Mouse (Mus musculus): ENCODE data around the gene Steap3. TPM values are rescaled to one million over a fixed set of nuclear protein-coding genes. Genes with fewer than 3 reads are reported as not detected.

Gene Steap3
- polyA plus RNA-seq, 1 experiment: 42.7 TPM

GRCm38 (mm10) chr1:120244646-120245045 is 27.9 kb downstream of the Steap3 start:
- Histone ChIP-seq H3K79me3 (ENCODE audit: low read depth) (no peaks in the 10 kb centered on the region), H3K36me3 (ENCODE audit: control insufficient read depth, insufficient read depth) (peaks cover 5% of the 10 kb centered on the region), H3ac (ENCODE audit: control insufficient read depth, insufficient read length, low read depth) (no peak overlapping the region), H3K79me2 (ENCODE audit: control insufficient read depth, insufficient read depth) (no peaks in the 10 kb centered on the region), H3K27me3 (ENCODE audit: control insufficient read depth, insufficient read depth, insufficient read length) (no peaks in the 10 kb centered on the region), H3K4me3 (ENCODE audit: insufficient read depth, poor library complexity, severe bottlenecking) (no peak overlapping the region)
- TF ChIP-seq USF1 (IDR thresholded peaks at IDR 0.05; ENCODE audit: low read depth): no peak
- no peak for TF ChIP-seq MYOG (IDR thresholded peaks at IDR 0.05; ENCODE audit: control insufficient read depth, extremely low read depth, insufficient read length)
- TF ChIP-seq MAX (IDR thresholded peaks at IDR 0.05): no peak
- no peak for TF ChIP-seq CEBPB (IDR thresholded peaks at IDR 0.05; ENCODE audit: low read depth)

GRCm38 (mm10) chr1:120243987-120244386 is 28.5 kb downstream of the Steap3 start:
- H3K79me3 ChIP-seq (ENCODE audit: low read depth): no peaks in the 10 kb centered on the region
- TF ChIP-seq USF1 (IDR thresholded peaks at IDR 0.05; ENCODE audit: low read depth): no peak
- no peaks in the 10 kb centered on the region for H3K27me3 ChIP-seq (ENCODE audit: control insufficient read depth, insufficient read depth, insufficient read length)
- peaks cover 10% of the 10 kb centered on the region for H3K36me3 ChIP-seq (ENCODE audit: control insufficient read depth, insufficient read depth)
- no peaks in the 10 kb centered on the region for H3K79me2 ChIP-seq (ENCODE audit: control insufficient read depth, insufficient read depth)
- no peak overlapping the region for H3ac ChIP-seq (ENCODE audit: control insufficient read depth, insufficient read length, low read depth)
- no peak overlapping the region for H3K4me3 ChIP-seq (ENCODE audit: insufficient read depth, poor library complexity, severe bottlenecking)

- TF ChIP-seq MAX (IDR thresholded peaks at IDR 0.05): no peak
- TF ChIP-seq USF1 (IDR thresholded peaks at IDR 0.05; ENCODE audit: low read depth): no peak
- no peak for TF ChIP-seq MYOD1 (IDR thresholded peaks at IDR 0.05; ENCODE audit: control insufficient read depth, insufficient read length, low read depth)
- no peak for TF ChIP-seq CEBPB (IDR thresholded peaks at IDR 0.05; ENCODE audit: low read depth)
- no peak for TF ChIP-seq CTCF (IDR thresholded peaks at IDR 0.05; ENCODE audit: control insufficient read depth, insufficient read depth, insufficient read length)
- TF ChIP-seq FOSL1 (IDR thresholded peaks at IDR 0.05; ENCODE audit: insufficient read depth, low read length, poor library complexity, severe bottlenecking): no peak
These were observed 35.4 kb downstream of the Steap3 start for GRCm38 (mm10) chr1:120237068-120237467.

DNA sequence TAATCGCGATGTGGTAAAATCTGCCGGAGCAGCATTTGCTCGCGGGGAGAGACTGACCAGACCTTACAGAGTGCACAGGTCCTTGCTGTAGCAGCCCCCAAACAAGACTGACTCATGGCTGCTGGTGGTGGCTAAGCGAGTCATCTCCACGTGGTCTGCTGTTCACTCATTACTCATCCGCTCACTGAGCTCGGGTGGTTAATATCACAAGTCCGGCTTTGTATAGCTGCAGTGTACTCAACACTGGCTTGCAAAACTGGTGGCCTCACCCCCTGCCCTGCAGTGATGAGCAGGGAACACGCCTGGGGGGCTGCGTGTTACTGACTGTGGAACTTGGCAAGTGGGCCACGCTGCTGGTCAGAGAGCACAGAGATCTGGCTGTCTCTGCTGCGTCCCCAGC is 36.1 kb downstream of the Steap3 start:
- Histone ChIP-seq H3K36me3 (ENCODE audit: control insufficient read depth, insufficient read depth) (peaks cover 13% of the 10 kb centered on the region), H3K79me2 (ENCODE audit: control insufficient read depth, insufficient read depth) (no peaks in the 10 kb centered on the region), H3K4me3 (ENCODE audit: insufficient read depth, poor library complexity, severe bottlenecking) (no peak overlapping the region), H3K79me3 (ENCODE audit: low read depth) (no peaks in the 10 kb centered on the region), H3K27me3 (ENCODE audit: control insufficient read depth, insufficient read depth, insufficient read length) (no peaks in the 10 kb centered on the region), H3ac (ENCODE audit: control insufficient read depth, insufficient read length, low read depth) (peak overlapping the region; percentile 54)
- TF ChIP-seq MYOD1 (IDR thresholded peaks at IDR 0.05; ENCODE audit: control insufficient read depth, insufficient read length, low read depth) (peak; percentile 61), MAX (IDR thresholded peaks at IDR 0.05) (peak; percentile 97), USF1 (IDR thresholded peaks at IDR 0.05; ENCODE audit: low read depth) (peak; percentile 96), FOSL1 (IDR thresholded peaks at IDR 0.05; ENCODE audit: insufficient read depth, low read length, poor library complexity, severe bottlenecking) (peak; percentile 91), MYOG (IDR thresholded peaks at IDR 0.05; ENCODE audit: control insufficient read depth, extremely low read depth, insufficient read length) (no peak), CEBPB (IDR thresholded peaks at IDR 0.05; ENCODE audit: low read depth) (peak; percentile 38), CTCF (IDR thresholded peaks at IDR 0.05; ENCODE audit: control insufficient read depth, insufficient read depth, insufficient read length) (no peak)

More at GRCm38 (mm10) chr1:120237068-120237467, 35.4 kb downstream of the Steap3 start:
- Histone ChIP-seq H3ac (ENCODE audit: control insufficient read depth, insufficient read length, low read depth) (no peak overlapping the region), H3K27me3 (ENCODE audit: control insufficient read depth, insufficient read depth, insufficient read length) (no peaks in the 10 kb centered on the region), H3K79me3 (ENCODE audit: low read depth) (no peaks in the 10 kb centered on the region), H3K36me3 (ENCODE audit: control insufficient read depth, insufficient read depth) (peaks cover 13% of the 10 kb centered on the region), H3K79me2 (ENCODE audit: control insufficient read depth, insufficient read depth) (no peaks in the 10 kb centered on the region), H3K4me3 (ENCODE audit: insufficient read depth, poor library complexity, severe bottlenecking) (no peak overlapping the region)

DNA sequence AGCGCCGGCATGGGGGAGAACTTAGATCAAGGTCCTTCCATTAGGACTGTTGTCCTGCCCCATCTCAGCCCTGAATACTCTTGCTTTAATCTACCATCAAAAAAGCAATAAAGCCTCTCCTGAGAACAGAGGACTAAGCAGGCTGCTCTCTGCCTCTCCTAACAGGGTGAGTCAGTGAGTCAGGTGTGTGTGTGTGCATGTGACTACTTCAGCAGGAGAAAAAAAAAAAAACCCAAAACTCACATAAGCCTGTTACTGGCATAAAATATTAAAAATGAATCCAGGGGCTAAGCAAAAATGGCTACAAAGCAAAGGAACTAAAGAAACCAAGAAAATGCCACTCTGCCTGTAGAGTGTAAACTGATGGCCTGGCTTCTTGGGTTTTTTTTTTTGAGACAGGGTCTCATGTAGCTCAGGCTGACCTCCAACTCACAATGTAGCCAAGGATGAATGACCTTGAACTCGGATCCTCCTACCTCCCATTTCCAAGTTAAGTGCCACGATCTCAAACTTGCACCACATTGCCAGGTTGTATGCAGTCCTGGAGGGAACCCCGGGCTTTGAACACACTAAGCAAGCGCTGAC is 36.8 kb downstream of the Steap3 start:
- peak overlapping the region; percentile 54 for H3ac ChIP-seq (ENCODE audit: control insufficient read depth, insufficient read length, low read depth)

DNA sequence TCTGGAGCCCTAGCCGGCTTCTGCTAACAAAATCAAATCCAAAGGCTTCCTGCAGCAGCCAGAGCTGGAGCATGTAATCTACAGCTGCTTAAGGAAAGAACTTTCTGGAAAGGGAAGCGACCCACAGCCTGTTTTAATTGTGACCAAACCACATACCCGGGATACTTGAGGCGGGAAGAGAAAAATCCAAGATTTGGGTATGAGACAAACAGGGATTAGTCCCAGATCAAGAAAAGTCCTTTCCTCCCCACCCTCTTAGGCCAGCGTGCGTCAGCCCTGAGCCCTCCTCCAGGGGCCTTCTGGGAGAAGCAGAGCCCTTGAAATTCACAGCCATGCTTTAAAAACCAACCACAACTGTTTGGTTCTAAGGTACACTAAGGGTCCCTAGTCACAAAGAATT is 40.3 kb downstream of the Steap3 start:
- Histone ChIP-seq H3K36me3 (ENCODE audit: control insufficient read depth, insufficient read depth) (peaks cover 4% of the 10 kb centered on the region), H3ac (ENCODE audit: control insufficient read depth, insufficient read length, low read depth) (no peak overlapping the region), H3K4me3 (ENCODE audit: insufficient read depth, poor library complexity, severe bottlenecking) (no peak overlapping the region), H3K79me2 (ENCODE audit: control insufficient read depth, insufficient read depth) (no peaks in the 10 kb centered on the region), H3K79me3 (ENCODE audit: low read depth) (no peaks in the 10 kb centered on the region), H3K27me3 (ENCODE audit: control insufficient read depth, insufficient read depth, insufficient read length) (no peaks in the 10 kb centered on the region)
- TF ChIP-seq CEBPB (IDR thresholded peaks at IDR 0.05; ENCODE audit: low read depth): no peak
- TF ChIP-seq FOSL1 (IDR thresholded peaks at IDR 0.05; ENCODE audit: insufficient read depth, low read length, poor library complexity, severe bottlenecking): no peak
- TF ChIP-seq MAX (IDR thresholded peaks at IDR 0.05): no peak
- TF ChIP-seq MYOD1 (IDR thresholded peaks at IDR 0.05; ENCODE audit: control insufficient read depth, insufficient read length, low read depth): no peak
- TF ChIP-seq CTCF (IDR thresholded peaks at IDR 0.05; ENCODE audit: control insufficient read depth, insufficient read depth, insufficient read length): no peak
- TF ChIP-seq MYOG (IDR thresholded peaks at IDR 0.05; ENCODE audit: control insufficient read depth, extremely low read depth, insufficient read length): no peak
- TF ChIP-seq USF1 (IDR thresholded peaks at IDR 0.05; ENCODE audit: low read depth): no peak

More for the DNA sequence above, 36.8 kb downstream of the Steap3 start:
- no peak overlapping the region for H3K4me3 ChIP-seq (ENCODE audit: insufficient read depth, poor library complexity, severe bottlenecking)
- H3K79me3 ChIP-seq (ENCODE audit: low read depth): no peaks in the 10 kb centered on the region
- peaks cover 13% of the 10 kb centered on the region for H3K36me3 ChIP-seq (ENCODE audit: control insufficient read depth, insufficient read depth)
- no peaks in the 10 kb centered on the region for H3K79me2 ChIP-seq (ENCODE audit: control insufficient read depth, insufficient read depth)
- peak; percentile 53 for TF ChIP-seq USF1 (IDR thresholded peaks at IDR 0.05; ENCODE audit: low read depth)
- TF ChIP-seq MYOG (IDR thresholded peaks at IDR 0.05; ENCODE audit: control insufficient read depth, extremely low read depth, insufficient read length): no peak
- TF ChIP-seq CTCF (IDR thresholded peaks at IDR 0.05; ENCODE audit: control insufficient read depth, insufficient read depth, insufficient read length): no peak
- H3K27me3 ChIP-seq (ENCODE audit: control insufficient read depth, insufficient read depth, insufficient read length): no peaks in the 10 kb centered on the region

Data from C2C12 (cell line).